Mouse (Mus musculus) cerebellum, adult 11 months (tissue): ENCODE data around the gene Crhbp.

Source experiments
- DNase-seq: peaks from one replicate; pipeline ENCODE4 v3.0.0; 2022

The Crhbp gene

DNA sequence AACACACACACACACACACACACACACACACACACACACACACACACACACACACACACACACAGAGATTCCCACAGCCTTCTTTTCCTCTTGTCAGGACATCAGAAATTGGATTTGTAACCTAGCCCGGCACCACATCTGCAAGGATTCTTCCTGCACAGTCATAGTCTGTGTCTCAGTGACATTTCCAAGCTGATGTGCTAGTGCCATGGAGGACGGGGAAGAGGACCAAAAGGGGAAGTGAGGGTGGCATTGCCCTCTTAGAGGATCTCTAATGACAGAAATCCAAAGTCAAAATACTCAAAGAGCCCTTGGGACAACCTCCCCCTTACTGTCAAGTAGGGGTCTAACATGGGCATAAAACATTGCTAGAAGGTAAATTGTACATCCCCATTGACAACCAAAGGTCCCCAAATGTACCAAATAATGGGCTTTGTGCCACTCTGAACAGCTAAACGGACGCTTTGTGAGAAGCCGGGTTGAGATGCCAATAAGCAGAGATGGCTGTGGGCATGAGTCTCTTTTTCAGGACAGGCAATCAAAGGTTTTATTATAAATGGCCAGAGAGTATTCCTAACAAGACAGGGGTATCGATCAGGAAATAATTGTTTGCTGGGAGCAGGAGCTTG lies 26.0 kb downstream of the Crhbp start:
- no peak for DNase-seq

DNA sequence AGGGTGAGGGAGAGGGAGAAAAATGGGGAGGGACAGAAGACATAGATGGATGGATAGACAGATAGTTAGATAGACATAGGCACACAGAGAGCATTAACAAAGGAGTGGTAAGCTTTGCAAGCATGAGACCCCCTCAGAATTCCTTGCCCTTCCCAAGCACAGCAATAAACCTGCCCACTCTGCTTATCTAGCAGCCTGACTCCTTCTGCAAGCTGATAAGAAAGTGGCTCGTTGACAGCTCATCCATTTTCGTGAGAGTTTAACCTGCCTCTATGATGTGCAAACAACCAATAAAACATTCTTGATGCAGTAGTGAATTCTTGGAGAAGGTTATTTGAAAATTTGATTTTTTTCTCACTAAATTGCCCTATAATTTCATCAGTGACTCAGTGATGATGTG lies 32.5 kb downstream of the Crhbp start:
- DNase-seq, result no peak

DNA sequence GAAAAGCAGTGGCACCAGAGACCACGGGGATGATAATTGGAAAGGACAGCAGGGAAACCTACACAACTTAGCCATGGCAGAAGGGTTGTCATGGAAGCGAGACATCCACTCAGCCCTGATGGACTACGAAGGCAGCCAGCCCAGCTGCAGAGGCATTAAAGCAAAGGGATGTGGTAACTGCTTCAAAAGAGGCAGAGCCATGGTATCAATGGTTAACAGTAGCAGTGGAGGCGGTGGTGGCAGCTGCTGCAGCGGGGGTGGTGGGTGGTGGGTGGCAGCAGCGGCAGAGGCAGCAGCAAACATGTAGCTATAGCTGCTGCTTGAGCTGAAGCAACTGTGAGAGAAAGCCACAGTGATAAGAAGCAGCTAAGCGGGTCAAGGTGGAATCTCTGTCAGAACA lies 51.5 kb downstream of the Crhbp start:
- no peak for DNase-seq

DNA sequence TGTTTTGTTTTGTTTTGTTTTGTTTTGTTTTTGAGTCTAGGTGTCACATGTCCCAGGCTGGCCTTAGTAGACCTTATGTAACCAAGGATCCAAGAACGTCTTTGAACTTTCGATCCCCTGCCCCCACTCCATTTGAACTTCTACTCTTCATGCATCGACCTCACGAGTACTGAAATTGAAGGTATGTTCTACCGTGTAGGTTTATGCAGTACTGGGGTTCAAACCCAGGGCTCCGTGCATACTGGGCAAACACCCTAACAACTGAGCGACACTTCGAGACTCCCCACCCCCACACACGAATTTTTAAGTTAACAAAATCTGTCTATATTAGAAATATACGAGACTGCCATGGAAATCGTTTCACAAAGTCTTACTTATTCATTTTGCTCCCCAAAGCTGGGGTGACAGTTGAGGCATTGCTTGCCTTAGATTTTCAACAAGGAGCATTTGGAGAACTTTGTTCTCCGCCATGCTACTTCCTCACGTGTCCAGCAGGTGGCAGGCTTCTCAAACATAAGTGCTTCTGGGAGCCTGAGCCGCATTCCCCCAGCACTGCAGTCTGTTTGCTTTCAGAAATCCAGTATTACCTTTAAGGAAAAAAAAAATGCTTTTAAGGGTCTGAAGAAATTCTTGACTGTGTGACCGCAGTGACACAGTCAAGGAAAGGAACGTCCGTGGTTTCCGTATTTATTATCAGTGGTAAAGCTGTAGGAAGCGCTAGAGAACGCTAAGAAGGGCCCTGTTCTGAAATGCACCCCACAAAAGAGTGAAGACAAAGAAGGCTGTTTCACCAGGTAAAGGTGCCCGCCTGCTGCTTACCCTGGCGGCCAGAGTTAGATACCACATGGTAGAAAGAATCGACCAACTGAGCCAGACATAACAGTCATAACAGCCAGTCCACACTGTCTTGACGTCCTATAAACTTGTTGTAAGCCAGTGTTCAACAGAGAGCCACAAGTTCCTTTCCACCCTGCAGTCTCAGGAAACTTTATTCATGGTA lies 54.6 kb downstream of the Crhbp start:
- DNase-seq, result peak; percentile 45

DNA sequence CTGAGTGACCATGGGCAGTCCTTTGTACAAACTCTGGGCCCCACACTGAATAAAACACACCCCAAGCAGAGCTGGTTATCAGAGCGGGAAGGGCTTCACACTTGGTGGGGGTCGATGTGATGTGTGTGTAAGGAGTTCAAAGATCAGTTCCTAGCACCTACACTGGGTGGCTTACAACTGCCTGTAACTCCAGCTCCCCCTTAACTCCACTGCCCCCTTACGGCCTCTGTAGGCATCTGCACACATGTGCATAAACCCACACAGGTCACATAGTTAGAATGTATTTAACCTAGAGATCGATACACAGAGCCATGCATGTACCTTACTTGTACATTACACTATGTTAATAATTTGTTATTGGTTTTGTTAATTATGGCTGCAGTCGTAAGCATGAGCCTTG lies 56.5 kb downstream of the Crhbp start:
- DNase-seq, result no peak

GRCm38 (mm10) chr13:95382418-95382817 lies 62.3 kb downstream of the Crhbp start:
- no peak for DNase-seq
